Mouse (Mus musculus): ENCODE measurements at regions not wholly inside any gene's neighbourhood (a gene's known extent, or its start where the extent isn't known, plus 50 kb on each side); places are given as distances from the start of the nearest gene placed in this dataset.
"Not testable (repeated sequence)": the region's sequence is repeated elsewhere in the genome, so short reads cannot be mapped to it uniquely, and the experiment has no call there.

GRCm38 (mm10) chr14:61743855-61744408 is 136.7 kb downstream of the Kcnrg start:
- in situ Hi-C loops (cut with MboI, MseI), result loop anchor here (5.0 kb wide), 1 partner anchor 73 kb away; no protein-coding TSS in a partner anchor

- in situ Hi-C loops (cut with MboI, MseI), result no loop called here
Measured at GRCm38 (mm10) chr14:61753421-61753820, 146.2 kb downstream of the Kcnrg start.

GRCm38 (mm10) chr14:61756651-61757050 is 149.4 kb downstream of the Kcnrg start:
- in situ Hi-C loops (cut with MboI, MseI), result no loop called here

DNA sequence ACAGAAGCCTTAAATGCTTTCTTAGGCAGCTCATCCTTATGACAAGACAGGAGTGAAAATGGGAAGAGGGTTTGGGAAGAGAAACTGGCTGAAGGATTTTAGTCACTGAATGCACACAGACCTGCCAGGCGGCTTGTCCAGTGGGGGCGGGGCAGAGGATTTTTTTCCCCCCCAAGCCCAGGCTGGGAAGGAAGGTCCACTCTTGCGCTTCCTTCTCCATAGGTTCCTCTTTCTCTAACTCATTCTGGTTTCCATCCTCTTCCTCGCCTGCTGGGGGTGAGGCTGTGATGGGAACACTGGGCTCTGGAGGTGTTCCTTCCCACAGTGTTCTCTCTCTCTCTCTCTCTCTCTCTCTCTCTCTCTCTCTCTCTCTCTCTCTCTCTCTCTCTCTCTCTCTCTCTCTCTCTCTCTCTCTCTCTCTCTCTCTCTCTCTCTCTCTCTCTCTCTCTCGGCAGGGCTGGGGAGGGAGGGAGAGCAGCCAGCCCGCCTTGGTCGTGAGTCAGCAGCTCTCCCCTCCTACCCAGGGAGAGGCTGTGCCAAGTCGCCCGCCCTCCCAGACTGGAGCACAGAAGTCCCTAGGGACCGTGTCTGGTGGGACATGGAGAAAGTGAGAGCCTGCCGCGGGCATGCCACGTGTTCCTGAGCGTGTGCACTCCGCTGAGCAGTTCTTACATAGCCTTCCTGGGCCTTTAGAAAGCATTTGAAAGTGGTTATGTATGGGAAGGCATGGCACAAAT is 150.0 kb downstream of the Kcnrg start:
- in situ Hi-C loops (cut with MboI, MseI), result no loop called here

DNA sequence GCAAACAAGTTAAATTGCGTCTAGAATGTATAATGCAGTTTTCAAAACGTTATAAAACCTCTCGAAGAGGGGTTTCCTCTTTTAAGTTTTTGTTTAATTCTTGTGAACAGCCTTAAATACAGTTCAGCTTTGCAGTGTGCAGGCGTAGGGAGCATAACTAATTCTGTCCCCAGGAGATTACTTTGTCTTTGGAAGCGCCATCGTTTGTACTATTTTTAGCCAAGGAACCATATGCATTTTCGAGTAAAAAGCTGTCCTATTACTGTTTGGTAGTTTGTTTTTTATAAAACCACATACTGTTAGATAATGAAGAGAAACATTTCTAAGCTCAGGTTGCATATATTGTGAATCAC is 150.5 kb downstream of the Kcnrg start:
- in situ Hi-C loops (cut with MboI, MseI), result no loop called here

GRCm38 (mm10) chr14:61758586-61758985 is 151.3 kb downstream of the Kcnrg start:
- in situ Hi-C loops (cut with MboI, MseI), result no loop called here

GRCm38 (mm10) chr14:61760176-61760575 is 152.9 kb downstream of the Kcnrg start:
- in situ Hi-C loops (cut with MboI, MseI), result not testable (repeated sequence)

DNA sequence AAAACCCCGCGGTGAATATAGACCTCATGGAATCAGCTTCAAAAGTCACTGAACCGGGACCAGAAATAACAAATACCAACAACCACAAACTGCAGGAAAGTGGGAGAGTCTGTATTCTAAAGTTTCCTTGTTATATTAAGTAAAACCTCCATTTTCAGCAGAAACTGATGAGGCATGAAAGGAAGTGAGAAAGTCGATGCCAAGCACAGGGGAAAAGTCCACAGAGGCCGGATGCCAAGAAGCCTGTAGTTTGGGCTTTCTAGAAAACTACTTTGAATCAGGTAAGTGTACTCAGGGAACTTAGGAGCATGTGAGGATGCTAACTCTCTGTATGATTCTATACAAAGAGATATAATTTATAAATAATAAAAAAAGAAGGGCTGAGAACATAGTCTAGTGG is 154.8 kb downstream of the Kcnrg start:
- in situ Hi-C loops (cut with MboI, MseI), result no loop called here

GRCm38 (mm10) chr14:61769881-61770280 is 162.6 kb downstream of the Kcnrg start:
- in situ Hi-C loops (cut with MboI, MseI), result no loop called here

DNA sequence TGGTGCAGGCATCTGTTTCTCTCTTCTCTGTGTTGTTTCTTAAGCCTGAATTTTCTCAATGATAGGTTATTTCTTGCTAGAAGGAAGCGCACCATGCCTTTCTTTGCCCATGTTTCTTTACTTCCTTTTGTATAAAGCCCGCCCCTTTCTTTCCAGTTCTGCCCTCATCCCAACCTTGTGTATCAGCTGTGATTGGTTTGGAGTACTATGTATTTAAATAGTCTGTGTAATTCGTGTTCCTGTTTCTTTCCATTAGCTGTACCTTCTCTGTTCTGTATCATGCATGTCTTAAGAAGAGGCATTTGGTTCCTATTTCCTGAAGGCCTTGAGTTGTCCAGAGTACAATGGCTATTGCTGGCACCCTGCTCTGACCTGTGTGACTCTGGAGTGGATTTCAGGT is 166.9 kb downstream of the Kcnrg start:
- in situ Hi-C loops (cut with MboI, MseI), result no loop called here

DNA sequence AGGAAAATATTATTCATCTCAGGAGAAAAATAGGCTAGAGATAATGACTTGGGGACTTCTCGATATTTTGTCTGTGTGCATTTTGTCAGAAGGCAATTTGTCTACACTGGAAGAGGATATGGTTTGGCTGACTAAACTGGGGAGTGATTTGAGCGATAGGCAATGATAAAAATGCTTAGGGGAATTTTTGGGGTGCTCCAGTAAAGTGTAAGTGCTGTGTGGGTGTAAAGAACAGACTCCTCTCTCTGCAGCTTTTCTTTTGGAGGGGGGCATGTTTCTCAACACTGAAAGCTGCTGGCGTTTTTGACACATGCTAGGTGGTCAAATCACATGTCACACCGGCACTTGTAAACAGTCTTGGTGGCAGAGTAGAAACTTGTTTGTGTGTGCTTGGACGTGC is 171.4 kb downstream of the Kcnrg start:
- in situ Hi-C loops (cut with MboI, MseI), result no loop called here

DNA sequence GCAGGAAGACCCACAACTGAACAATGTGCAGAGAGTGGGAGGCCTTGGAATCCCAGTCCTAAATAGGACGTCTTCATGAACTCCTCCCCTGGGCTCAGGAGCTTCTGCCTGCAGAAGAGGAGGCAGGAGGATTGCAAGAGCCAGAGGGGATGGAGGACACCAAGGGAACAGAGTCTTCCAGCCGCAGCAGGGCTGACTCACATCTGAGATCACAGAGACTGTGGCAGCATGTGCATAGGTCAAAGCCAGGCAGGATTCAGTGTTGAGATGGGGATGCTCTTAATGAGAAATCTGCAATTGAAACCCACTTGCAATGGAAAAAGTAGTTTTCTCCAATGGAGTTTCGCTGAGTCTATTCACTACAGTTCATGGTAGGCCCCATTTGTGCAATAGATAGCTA is 175.9 kb downstream of the Kcnrg start:
- in situ Hi-C loops (cut with MboI, MseI), result no loop called here

GRCm38 (mm10) chr14:61784609-61785008 is 177.4 kb downstream of the Kcnrg start:
- in situ Hi-C loops (cut with MboI, MseI), result no loop called here

DNA sequence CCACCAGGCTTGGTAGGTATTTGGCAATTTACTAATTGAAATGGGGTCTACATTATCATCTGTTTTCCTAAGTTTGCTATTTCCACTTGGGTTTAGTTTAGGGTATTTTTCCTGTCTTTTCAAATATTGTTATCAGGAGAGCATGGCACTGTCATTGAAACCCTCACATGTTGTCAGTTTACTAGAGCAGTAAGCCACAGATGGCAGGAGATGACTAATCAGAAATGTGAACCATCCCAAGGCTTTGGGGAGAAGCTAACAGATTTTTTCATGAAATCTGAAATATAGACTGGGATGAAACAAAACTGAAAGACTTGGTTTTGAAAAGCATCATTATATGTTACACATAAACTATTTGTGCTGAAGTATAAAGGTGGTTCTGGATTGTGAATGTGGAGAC is 178.8 kb downstream of the Kcnrg start:
- in situ Hi-C loops (cut with MboI, MseI), result no loop called here

DNA sequence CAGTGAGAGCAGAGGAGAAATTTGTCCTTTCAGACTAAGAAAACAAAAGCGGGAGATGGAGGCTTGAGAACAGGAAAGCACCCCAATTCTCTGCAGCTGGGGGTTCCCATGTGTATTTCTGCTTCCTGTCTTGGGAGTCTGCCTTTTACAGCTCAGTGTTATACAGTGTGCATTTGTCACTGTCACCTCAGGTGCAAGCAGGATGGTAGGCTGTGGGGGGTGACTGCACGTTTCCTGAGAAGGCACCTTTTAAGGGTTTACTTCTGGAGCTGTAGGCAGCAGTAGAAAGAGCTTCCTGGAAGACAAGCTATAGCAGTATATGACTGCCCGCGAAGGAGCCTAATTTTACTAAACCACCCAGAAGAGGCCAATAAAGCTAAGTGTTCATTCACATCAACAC is 180.5 kb downstream of the Kcnrg start:
- in situ Hi-C loops (cut with MboI, MseI), result no loop called here

- in situ Hi-C loops (cut with MboI, MseI), result no loop called here
Measured at GRCm38 (mm10) chr14:61788998-61789790, 181.9 kb downstream of the Kcnrg start.

DNA sequence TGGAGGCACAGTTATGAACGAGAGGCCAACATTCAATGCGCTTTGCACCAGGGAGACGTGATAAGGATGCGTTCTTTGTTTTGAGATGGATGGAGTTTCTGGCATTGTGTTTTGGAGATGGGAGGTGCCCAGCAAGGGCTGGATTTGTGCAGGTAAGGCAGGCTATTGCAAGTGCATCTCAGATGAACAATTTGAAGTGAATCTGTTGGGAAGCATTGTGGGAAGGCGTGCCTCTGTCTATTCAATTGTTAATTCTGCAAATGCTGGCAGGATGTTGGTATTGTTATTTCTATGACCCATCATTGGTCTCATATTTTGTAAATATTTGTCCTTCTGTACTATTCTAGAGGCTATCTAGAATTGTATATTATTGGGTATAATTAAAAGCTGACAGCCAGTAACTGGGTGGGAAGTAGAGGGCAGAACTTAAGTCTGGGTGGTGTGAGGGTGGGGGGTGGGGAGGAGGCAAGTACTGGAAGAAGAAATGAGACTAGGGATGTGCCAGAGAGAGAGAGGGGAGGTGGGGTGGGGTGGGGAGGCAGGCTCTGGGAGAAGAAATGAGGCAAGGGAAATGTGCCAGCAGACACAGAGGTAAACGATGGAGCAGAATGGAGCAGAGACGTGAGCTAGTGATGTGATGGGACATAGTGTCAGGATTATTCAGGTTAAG is 188.9 kb downstream of the Kcnrg start:
- in situ Hi-C loops (cut with MboI, MseI), result no loop called here

- in situ Hi-C loops (cut with MboI, MseI), result no loop called here
Measured at GRCm38 (mm10) chr14:61796671-61797070, 189.4 kb downstream of the Kcnrg start.

DNA sequence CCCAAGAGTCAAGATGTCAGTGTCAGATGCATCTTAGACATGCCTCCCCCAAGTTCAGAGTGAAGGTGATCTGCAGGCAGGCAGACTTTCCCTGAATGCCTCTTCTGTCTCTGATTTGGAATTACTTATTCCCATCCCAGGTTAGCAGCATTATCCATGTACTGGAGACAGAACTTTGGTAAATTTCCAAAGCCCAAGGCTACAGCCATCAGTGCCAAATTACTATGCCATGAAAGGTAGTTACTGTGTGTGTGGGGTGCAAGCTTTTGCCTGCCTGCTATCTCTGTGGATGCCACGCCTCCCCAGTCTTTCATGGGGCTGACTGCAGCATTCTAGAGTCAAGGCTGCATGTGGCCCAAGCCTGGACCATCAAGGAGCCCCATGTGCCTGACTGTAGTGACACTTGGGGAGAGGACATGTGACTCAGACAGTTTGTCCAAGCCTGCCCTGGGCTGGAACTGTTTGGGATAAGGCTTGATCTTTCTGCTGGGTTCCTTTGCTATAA is 196.2 kb downstream of the Kcnrg start:
- in situ Hi-C loops (cut with MboI, MseI), result no loop called here

DNA sequence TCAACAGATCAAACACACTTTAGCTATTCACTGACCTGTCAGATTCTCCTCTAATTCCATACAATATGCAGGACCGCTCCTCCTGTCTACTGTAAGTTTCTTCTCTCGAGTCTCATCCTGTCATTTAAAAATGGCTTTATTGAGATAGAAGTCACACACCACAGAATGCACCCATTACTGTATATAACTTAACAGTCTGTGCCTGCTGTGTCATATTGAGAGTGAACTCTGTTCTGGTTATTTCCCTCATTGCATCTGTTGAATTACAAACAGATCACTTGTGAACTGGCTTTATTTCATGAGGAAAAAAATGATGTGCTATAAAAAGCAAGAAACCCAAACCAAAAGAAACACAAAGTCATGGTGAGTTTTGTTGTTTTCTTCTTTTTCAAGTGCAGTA is 198.2 kb downstream of the Kcnrg start:
- in situ Hi-C loops (cut with MboI, MseI), result no loop called here

GRCm38 (mm10) chr14:61808193-61808592 is 200.9 kb downstream of the Kcnrg start:
- in situ Hi-C loops (cut with MboI, MseI), result no loop called here

Data from T-helper 1 cell (primary cell).